Mouse (Mus musculus) kidney, postnatal 25 days (tissue): ENCODE measurements around the gene Gtf2h4.
A peak's percentile ranks its signal among the peaks of the same experiment; 100 is the strongest.

Source experiments
- DNase-seq, 2 experiments: peaks; one replicate each; pipeline ENCODE4 v3.0.0; 2021; ENCODE audit warnings: mixed read lengths in 2 of 2

The Gtf2h4 gene

DNA sequence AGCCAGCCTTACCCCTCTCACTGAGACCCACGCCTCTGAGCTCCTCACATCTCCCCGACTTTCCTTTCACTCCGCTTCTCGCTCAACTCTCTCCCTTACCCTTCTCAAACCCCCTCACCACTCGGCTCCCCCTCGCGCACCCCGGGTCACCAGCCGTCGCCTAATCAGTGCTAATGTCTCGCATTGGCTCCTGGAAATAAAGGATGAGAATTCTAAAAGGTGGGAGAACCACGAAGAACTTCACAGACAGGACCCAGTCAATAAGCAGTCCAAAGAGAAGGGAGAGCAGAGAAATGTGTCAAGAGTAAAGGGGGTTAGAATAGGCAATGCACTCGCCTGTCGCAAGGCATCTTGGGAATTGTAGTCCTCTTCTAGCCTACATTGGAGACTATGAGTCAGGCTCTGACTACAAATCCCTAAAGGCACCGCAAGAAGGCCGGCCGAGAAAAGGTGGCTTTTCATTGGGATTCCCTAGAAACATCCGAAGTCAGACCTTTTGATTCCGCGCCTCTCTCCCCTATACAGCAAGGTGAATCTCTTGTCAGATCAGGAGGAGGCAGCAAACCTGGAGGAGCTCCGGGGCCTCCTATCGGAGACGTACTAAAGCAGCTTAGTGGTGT, at the start of gene Gtf2h4:
Gene Gtf2h4, minus strand, starts transcription at position 324 of the 620 bp plus-strand sequence.
- DNase-seq: peak; percentile 93 to 96

DNA sequence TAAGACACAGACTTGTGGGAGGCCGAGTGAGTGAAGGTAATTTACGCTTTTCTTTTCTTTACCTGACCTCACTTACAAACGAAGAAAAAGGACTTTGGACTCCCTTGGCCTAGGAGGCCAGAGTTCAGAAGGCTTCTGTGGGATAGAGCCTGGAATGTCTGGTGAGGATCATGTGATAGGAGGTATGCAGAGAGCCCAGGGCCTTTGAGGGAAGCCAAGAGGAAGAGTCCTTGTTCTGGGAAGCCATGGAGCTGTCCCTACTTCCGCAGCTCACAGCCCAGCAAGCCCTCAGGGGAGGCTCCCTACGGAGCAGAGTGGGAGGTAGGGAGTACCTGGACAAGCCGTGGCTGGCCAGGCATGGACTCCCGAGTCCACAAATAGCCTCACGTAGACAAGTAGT, 48.1 kb upstream of the Gtf2h4 start:
- DNase-seq: peak; percentile 67 to 81

DNA sequence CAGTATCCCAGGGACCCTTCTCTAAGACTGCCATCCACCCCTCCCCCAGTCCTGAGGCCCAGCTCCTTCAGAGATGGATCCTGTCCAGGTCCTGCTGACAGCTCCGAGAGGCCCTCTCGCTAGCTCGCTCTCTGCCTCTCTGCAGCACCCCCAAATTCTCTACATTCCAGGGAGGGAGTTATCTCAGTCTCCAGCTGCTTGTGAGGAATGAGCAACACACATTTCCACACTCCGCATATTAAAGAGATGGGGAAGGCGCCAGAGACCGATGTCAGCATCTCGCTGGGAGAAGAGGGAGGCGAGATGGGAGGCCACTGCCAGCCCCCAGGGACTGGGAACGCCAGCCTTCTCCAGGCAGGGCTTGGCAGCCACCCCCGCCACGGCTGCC, 46.8 kb upstream of the Gtf2h4 start:
- peak; percentile 39 to 56 for DNase-seq

DNA sequence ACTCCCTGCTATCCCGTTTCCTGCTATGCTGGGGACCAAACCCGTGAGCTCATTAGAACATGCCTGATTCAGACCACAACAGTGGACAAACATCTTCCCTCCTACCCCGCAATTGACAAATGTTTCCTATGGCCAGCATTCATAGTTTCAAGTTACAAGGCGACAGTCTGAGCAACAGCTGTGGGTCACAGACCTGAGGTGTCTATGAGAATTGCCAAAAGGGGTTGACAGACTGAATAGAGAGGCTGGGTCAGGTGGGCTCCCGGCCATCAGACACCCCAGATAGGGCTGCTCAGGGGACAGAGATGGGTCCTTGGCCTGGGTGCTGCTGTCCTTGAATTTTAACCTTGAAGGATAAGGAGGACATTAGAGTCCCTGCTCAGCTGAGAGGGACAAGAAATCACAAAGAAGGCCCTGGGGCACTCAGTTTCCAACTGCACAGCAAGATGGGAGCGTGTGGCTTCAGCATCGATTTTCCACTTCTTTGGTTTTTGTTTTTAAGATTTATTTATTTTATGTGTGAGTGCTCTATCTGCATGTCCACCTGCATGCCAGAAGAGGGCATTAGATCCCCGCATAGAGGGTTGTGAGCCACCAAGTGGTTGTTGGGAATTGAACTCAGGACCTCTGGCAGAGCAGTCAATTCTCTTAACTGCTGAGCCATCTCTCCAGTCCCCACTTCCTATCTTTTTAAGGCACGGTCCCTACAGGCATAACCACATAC, 46.2 kb upstream of the Gtf2h4 start:
- no peak for DNase-seq

DNA sequence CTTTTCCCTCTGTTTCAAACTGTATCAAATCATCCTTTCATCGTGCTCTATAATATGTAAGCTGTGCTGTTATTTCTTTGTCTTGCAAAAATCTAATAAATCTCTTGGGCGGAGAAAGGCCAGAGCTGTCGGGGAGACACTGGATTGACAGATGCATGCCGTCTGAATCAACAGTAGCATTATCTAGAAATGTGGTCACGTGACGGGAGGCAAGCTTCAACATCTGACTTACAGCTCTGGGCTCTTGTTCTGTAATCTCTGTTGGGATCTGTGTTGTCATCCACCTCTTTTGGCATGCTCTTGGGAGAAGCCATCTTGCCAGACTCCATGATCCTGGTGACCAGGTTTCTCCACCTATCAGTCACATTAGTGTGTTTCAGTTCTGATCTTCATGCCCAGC, 43.5 kb upstream of the Gtf2h4 start:
- DNase-seq: no peak

DNA sequence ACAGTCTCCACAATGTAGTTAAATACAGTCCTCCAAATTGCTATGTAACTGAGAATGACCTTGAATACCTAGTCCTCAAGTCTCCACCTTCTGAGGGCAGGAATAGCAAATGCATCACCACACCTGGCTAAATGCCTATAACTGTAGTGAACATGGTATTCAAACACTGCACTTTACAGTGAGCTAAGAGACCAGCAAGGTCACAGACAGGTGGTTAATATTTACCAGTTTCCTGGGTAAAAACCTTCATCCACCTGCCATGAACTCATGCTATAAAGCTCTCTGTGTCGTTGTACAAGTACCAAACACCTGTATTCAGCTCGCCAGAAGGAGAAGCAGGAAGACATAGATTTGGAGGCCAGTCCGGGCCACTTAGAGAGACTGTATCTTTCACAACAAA, 42.6 kb upstream of the Gtf2h4 start:
- DNase-seq: peak; percentile 43 to 64

DNA sequence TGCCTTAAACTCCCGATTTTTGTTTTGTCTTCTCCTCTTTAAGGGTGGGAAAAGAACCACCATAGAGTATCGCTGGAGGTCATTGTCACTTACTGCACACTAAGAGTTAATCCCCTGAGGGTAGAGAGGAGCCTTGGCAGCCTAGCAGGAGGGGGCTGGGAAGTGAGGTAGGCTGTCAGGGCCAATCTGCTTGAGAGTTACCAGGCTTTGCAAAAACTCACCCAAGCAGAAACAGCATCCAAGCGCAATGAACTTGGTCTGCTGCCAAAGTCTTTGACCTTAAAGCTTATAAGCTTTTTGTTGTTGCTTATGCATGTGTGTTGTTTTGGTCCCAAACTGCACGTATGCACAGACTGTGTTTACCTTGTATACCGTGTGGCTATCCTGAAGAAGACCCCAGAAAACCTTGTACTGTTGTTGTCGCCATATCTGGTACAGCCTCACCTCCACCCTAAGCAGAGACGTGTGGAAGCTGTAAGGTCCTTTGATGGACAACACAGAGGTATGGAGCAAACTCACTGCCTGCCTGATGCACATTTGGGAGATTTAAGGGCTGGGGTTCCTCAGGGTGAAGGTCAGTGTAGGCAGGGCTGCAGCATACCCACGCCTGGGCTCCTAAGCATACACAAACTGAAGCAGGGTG, 37.3 kb upstream of the Gtf2h4 start:
- DNase-seq: peak; percentile 85 to 91

DNA sequence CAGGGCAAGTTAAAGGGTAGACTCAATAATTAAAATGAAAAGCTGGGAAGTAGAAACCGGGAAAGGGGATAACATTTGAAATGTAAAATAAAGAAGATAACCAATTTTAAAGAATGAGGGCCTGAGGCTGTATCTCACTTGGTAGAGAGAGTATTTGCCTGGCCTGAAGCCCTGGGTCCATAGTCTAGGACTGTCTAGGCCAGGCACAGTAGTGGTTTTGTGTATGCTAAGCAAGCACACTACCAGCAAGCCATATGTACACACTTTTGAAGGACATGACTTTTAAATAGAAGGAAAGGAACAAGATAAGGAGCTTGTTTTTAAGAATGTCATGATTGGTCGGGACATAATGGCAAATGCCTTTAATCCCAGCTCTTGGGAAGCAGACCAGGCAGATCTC, 35.1 kb upstream of the Gtf2h4 start:
- no peak for DNase-seq

DNA sequence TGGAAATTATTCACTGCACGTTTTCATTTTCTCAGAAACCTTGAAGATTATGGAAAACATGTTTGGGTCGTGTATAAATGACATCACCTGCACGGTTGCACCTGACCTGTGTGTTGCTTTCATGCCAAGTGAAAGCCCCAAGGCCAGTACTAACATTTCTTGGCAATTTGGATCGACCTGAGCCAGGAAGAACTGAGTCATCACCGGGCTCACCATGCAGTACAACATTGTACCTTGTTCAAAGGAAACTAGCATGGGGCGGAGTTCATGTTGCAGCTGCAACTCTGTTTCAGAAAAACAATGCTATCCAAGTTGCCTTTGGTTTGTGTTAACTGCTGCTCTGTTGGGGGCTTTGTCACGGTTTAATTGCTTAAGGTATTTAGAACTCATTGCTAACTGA, 34.4 kb upstream of the Gtf2h4 start:
- peak; percentile 48 to 84 for DNase-seq

DNA sequence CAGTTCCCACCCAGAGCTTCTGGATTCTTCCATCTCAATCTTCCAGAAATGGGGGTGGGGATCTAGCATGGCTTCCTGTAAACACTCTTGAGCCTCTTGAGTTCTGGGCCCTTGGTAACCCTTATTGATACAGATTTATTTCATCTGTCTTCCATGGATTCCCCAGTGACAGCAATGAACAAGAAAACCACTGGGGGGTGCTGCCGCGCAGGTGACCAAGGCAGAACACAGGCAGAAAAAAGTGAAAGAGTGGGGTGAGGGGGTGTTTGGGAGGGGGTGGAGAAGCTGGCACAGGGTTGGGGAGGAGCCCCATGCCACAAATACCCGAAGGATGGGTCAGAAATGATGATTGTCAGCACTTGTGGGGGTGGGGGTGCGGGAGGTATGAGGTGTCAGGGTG, 32.3 kb upstream of the Gtf2h4 start:
- peak; percentile 77 to 78 for DNase-seq

DNA sequence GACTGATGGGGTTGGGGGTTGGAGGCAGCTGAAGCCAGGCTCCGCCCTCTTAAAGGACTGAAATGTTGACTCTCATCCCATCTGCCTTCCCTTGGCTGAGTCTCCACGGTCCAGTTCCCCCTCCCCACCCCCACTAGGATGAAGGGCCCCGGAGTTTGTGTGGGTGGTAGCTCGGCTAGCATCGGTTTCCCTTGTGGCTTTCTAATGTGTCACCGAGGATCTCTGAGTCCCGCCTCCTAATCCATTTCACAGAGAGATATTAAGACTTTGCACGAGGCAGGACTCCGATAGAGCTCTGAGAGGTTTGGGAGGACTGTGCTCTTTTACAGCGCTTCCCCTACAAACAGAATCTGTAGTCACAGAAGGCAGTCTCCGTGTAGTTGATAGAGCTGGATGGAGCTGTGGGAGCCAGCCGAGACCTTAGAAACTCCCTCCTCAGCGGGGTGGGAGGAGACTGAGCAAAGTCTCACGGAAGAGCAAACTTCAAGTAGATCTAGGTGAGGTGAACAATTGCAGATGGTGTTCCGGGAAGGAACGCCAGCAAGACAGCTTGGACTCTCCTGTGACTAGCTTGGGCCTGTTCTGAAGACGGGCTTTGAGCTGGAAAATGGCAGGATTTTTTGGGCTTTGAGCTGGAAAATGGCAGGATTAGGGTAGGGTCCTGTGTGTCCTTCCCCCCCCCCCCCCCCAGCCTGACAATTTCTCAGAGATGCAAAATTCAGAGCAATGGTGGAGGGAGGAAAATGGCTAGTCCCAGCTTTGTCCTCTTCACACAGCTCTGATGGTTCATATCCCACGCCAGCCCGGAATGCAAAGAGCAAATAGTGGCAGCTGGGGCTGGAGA, 31.3 kb upstream of the Gtf2h4 start, which contains the start of gene Ddr1:
Gene Ddr1, minus strand, starts transcription at position 1 of the 844 bp plus-strand sequence.
- peak; percentile 73 to 89 for DNase-seq

DNA sequence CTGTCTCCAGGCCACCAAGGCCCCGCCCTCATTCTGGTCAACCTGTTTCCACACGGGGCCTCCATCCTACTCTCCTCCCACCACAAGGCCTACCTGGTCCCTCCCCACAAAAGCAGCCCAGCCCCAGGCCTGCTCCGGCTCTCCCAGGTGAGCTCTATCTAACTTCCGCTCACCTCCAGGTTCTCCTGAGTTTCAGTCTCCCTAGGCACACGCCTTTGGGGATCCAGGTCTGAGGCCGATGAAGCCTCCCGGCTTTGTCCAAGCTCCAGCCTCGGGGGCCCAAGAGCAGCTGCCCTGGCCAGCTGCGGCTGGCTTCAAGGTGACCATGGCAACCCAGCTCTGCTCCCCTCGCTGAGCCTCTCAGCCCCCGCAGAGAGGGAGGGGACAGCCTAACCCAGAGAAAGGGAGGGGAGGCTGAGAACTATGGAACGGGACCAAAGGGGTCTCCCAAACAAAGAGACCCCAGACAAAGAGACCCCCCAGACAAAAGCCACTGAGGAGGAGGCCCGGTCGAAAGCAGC, 30.3 kb upstream of the Gtf2h4 start:
- DNase-seq: peak; percentile 60 to 82

DNA sequence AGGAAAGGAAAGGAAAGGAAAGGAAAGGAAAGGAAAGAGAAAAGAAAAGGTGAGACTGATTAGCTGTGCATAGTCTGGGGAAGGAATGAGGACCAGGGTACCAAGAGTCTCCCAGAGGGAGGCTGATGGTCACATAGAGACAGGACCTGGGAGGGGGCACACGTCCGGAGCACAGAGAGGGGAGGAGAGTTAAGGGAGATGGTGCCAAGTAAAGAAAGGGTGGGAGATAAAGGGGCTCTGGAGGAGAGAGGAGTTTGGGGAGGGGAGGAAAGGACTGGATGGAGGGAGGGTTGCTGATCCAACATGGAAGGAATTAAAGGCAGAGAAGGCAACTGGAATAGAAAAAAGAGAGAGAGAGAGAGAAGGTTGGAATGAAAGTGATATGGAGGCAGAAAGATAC, 29.5 kb upstream of the Gtf2h4 start:
- DNase-seq: no peak

DNA sequence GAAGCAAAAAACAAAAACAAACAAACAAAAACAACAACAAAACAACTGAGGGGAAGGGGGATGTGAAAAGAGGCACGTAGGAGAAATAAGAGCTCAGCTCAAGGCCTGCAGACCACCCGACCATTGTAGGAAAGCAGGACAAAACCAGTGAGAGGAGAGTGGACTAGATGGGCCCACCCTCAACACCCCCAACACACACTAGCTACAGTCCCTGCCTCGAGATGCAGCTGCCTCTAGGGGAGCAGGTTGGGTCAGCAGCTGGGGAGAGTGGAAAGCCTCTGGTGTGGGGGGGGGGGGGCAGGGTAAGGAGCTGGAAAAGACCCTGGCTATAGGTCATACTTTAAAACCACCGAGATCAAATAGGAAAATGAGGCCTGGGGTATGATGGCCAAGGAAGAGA, 29.1 kb upstream of the Gtf2h4 start:
- DNase-seq: no peak

DNA sequence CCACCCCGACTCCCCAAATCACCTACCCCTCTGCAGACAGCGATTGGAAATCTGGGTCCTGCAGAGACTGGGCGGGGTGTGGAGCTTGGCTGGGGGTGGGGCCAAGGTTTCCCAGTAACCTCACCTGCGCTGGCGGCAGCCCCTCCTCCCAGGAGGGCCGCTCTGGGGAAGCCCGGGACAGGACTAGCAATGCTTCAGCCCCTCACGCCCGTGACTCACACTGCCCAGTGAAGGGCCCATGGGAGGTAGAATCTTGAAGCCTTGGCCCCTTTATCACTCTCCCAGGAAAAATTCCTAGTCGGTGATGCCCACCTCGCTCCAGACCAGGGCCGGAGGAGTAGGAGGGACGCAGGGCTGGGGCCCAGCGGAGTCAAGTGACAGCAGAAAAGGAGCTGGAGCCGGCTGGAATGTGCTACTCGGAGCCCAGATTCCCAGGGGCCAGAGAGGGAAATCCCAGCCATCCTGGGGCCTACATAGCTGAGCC, 28.5 kb upstream of the Gtf2h4 start:
- peak; percentile 85 to 94 for DNase-seq

DNA sequence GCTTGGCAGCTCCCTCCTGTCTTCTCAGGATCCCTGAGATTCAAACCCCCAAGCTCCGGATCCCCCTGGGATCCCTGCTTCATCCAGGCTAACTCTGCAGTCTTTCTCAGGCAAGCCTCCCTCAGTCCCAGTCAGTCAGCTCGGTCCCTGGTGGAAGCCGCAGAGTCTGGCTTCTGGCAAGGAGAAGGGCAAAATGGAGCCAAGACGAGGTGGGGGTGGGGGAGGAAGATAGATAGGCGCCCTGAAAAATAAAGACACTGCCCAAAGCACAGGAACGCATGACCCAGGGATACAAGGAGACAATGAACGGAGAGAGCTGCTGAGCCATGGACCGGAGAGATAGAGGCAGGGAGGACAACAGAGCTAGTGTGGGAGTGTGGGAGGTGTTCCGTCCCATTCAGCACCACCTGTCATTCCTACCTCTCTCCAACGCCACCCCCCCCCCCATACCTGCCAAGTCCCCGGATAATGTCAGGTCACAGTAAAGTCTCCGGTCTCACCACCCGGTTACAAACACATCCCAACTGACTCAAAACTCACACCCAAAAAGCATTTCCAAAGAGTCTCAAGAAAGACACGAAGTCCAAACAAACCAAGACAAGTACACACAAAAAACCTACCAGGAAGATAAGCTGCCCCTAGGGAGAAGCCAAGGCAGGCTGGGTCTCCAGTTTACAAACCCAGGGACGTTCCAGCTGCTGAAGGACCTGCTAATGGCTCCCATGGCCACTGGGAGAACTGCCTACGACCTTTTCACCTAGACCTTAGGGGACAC, 27.9 kb upstream of the Gtf2h4 start:
- peak in 1 of 2 experiments; percentile 44 for DNase-seq

DNA sequence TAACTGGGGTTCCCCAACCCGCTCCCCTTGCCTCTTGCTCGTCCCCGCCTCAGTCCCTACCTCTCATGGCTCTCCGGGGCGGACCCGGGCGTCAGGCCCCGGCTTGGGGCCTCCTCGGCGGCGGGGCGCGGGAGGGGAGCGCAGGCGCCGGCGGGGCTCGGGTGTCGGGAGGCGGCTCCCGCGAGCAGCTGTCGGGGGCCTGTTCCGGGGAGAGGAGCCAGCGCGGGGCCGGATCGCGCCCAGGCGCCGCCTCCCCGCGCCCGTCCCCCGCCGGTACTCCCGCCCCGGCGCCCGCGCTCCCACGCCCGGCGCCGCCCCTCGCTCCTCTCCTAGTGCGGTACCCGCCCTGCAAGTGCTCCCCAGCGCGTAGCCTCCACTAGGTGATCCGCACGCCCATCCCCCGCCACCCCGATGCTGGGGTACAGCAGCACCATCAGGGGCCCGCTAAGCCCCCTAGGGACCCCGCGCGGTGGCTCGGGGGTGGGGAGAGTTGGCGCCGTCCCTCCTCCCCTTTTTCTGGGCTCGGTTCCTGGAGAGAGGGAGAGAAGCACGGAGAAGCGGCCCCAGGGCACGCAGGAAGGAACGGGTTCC, 26.9 kb upstream of the Gtf2h4 start:
- peak; percentile 84 to 94 for DNase-seq

DNA sequence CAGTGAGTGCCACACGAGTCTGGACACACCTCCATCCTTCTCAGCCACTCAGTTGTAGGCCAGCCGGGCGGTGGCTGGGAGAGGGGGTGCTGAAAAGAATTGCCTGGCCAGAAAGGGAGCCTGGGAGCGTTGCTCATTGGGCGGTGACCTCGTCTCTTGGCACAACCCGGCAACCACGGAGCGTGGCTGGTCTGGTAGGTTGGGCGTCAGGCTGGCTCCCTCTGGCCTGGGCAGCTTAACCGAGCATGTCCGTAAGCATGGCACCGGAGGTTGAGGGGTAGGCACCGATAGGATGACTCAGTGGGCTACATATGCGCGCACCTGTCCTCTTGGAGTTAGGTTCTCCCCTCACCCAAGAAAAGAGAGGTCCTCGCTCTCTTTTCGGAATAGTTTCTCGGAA, 26.4 kb upstream of the Gtf2h4 start:
- peak; percentile 89 to 97 for DNase-seq

DNA sequence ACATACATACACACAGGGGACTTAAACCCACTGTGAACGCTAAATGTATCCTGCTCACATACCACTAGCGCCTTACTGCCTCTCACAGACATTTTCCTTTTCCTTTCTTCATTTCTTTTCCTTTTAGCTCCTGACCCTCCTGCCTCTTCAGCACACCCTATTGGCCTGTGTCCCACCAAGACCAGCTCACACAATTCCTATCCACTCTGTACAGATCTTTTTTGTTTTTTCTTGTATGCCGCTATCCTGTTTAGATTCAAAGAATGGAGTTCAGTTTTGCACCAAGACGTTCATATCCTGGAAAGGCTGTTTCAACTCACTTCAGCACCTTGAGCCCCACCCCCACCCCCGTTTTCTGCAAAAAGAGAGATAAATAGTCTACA, 25.0 kb upstream of the Gtf2h4 start:
- no peak for DNase-seq

DNA sequence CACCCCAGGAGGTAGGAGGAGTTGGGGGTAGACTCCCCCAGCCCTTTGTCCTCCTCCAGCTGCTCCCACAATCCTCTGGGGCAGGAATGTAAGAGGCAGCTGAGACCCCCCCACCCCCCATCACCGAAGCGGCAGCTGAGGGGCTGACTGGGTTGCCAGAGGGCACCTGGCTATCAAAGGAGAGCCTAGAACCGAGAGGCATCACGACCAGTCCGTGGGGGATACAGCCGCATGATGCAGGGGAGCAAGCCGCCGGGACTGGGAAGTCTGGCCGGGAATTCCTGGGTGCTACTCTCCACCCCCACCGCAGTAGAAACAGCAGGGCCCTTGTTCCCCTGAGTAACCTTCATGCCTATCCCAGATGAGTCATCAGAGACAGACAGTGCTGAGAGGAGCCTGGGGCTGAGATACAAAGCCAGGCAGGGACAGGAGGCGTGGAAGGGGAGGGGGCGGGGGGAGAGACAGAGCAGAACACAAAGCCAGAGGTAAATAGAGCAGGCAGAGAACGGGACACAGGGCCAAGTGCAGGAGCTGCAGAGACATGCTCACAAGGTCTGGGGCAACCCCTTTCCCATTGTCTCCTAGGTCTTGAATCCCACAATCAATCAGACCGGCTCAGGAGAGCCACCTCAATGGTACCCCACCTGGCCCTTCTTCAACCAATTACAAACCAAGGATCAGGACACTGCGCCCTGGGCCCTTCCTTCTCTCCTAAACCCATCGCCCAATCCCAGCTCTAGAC, 24.4 kb upstream of the Gtf2h4 start:
- peak; percentile 20 to 68 for DNase-seq

DNA sequence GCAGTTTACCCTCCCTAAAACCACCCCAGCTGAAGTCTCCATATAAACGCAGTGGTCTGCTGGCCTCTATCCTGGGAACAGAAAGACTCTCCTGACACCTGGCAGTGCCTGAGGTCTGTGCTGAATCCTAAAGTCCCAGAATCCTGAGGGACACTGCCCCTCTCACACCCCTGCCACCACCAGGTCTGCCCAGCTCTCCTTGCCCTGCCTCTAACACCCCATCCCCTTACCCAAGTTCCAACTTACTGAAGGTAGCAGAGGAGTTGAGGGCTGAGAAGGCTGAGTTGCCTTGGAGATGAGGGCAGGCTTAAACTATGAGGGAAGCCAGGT, 23.9 kb upstream of the Gtf2h4 start:
- peak in 1 of 2 experiments; percentile 36 for DNase-seq
